Mouse (Mus musculus) Patski (cell line): ENCODE data around the gene Msi1. TPM values are rescaled to one million over a fixed set of nuclear protein-coding genes. Genes with fewer than 3 reads are reported as not detected.

ENCODE experiments used
- ATAC-seq: fragments of 100-300 bp; one replicate; pipeline ENCODE4 v1.8.0; 2021
- CTCF ChIA-PET: fragments of 350-600 bp; sonication (Branson Sonifier 250); formaldehyde crosslinking; loops from one replicate; lab custom pipeline; 2022; ENCODE audit warnings: inconsistent platforms; lab: Charles Lee
- POLR2A ChIA-PET: fragments of 350-600 bp; sonication (Branson Sonifier 250); formaldehyde crosslinking; loops from one replicate; lab custom pipeline; 2022; ENCODE audit warnings: antibody characterized with exemption, inconsistent platforms; lab: Charles Lee
- DNase-seq: peaks from one replicate; pipeline ENCODE4 v3.0.0-alpha.2; 2011; ENCODE audit warnings: low read depth, low spot score
- H3K27me3 ChIP-seq: fragments of 371-371 bp; one replicate; pipeline ENCODE4 v1.5.1; 2021
- CTCF ChIP-seq: fragments of 100-300 bp; IDR thresholded peaks from one replicate; pipeline ENCODE4 v1.5.1; 2021
- in situ Hi-C: fragments of 300-500 bp; cut with MboI; formaldehyde crosslinking; loops from 3 replicates; pipeline ENCODE4 v1.11.1; 2018; ENCODE audit warnings: low pct_unique_long_range_greater_than_20kb, mixed read lengths
- polyA plus RNA-seq: library from polyadenylated mRNA; unstranded; gene quantifications from one replicate; pipeline ENCODE4 v1.2.3, GENCODE M21; 2021

The Msi1 gene
- 22.2 TPM for polyA plus RNA-seq

- CTCF ChIA-PET = no interaction called here
- DNase-seq (no peak), ATAC-seq (peak; percentile 49)
- in situ Hi-C loops = no loop called here
- TF ChIP-seq CTCF = no peak
- POLR2A ChIA-PET = no interaction called here
- H3K27me3 ChIP-seq = peaks cover 4% of the 10 kb centered on the region
Measured at GRCm38 (mm10) chr5:115429359-115430186, at the start of gene Msi1. TSS of gene Msi1 (plus strand) at chr5:115429599.

- ChIA-PET POLR2A (no interaction called here), CTCF (no interaction called here)
- DNase-seq = no peak
- in situ Hi-C loops = no loop called here
- no peaks in the 10 kb centered on the region for H3K27me3 ChIP-seq
- TF ChIP-seq CTCF = no peak
- ATAC-seq = no peak
Measured at GRCm38 (mm10) chr5:115391935-115392334, 37.5 kb upstream of the Msi1 start.

- DNase-seq (no peak), ATAC-seq (no peak)
- no peak for TF ChIP-seq CTCF
- no peaks in the 10 kb centered on the region for H3K27me3 ChIP-seq
- ChIA-PET POLR2A (no interaction called here), CTCF (no interaction called here)
- in situ Hi-C loops = no loop called here
Measured at GRCm38 (mm10) chr5:115392969-115393368, 36.4 kb upstream of the Msi1 start.

- H3K27me3 ChIP-seq = no peaks in the 10 kb centered on the region
Measured at GRCm38 (mm10) chr5:115394223-115394622, 35.2 kb upstream of the Msi1 start.

GRCm38 (mm10) chr5:115394836-115395235 is 34.6 kb upstream of the Msi1 start:
- TF ChIP-seq CTCF = no peak
- ATAC-seq (no peak), DNase-seq (no peak)
- H3K27me3 ChIP-seq = no peaks in the 10 kb centered on the region
- POLR2A ChIA-PET = interaction anchor here (0.6 to 0.9 kb wide), 3 partner anchors 9 to 161 kb away, joined by 3 to 8 read pairs (median 3); no protein-coding TSS in a partner anchor
- in situ Hi-C loops = no loop called here
- CTCF ChIA-PET = no interaction called here

More at GRCm38 (mm10) chr5:115394223-115394622, 35.2 kb upstream of the Msi1 start:
- DNase-seq = no peak
- no peak for ATAC-seq
- in situ Hi-C loops = no loop called here
- TF ChIP-seq CTCF = no peak
- POLR2A ChIA-PET = interaction anchor here (0.6 to 0.9 kb wide), 3 partner anchors 8 to 162 kb away, joined by 3 to 8 read pairs (median 3); no protein-coding TSS in a partner anchor
- CTCF ChIA-PET = no interaction called here

GRCm38 (mm10) chr5:115396654-115397053 is 32.7 kb upstream of the Msi1 start:
- CTCF ChIA-PET = no interaction called here
- ATAC-seq = no peak
- no peaks in the 10 kb centered on the region for H3K27me3 ChIP-seq
- DNase-seq = no peak
- POLR2A ChIA-PET = interaction anchor here (0.6 to 2.1 kb wide), 2 partner anchors 17 to 96 kb away, joined by 4 to 5 read pairs; no protein-coding TSS in a partner anchor
- in situ Hi-C loops = no loop called here
- TF ChIP-seq CTCF = no peak

GRCm38 (mm10) chr5:115397839-115398780 is 31.3 kb upstream of the Msi1 start:
- ATAC-seq (no peak), DNase-seq (no peak)
- in situ Hi-C loops = no loop called here
- ChIA-PET CTCF (no interaction called here), POLR2A (interaction anchor here (0.7 to 2.1 kb wide), 2 partner anchors 12 to 18 kb away, joined by 5 to 6 read pairs; no protein-coding TSS in a partner anchor)
- H3K27me3 ChIP-seq = no peaks in the 10 kb centered on the region
- TF ChIP-seq CTCF = no peak

GRCm38 (mm10) chr5:115402063-115402462 is 27.3 kb upstream of the Msi1 start:
- DNase-seq (no peak), ATAC-seq (no peak)
- no peaks in the 10 kb centered on the region for H3K27me3 ChIP-seq
- in situ Hi-C loops = loop anchor here (5.0 kb wide), 1 partner anchor 45 kb away; no protein-coding TSS in a partner anchor
- CTCF ChIA-PET = no interaction called here
- POLR2A ChIA-PET = no interaction called here
- no peak for TF ChIP-seq CTCF

- ChIA-PET POLR2A (interaction anchor here (0.6 kb wide), 1 partner anchor 39 kb away, joined by 3 read pairs; no protein-coding TSS in a partner anchor), CTCF (no interaction called here)
- no peaks in the 10 kb centered on the region for H3K27me3 ChIP-seq
- in situ Hi-C loops = loop anchor here (5.0 kb wide), 1 partner anchor 46 kb away; no protein-coding TSS in a partner anchor
- ATAC-seq (no peak), DNase-seq (no peak)
- TF ChIP-seq CTCF = no peak
Measured at GRCm38 (mm10) chr5:115403436-115404140, 25.8 kb upstream of the Msi1 start.
